Mouse (Mus musculus) mouse trophoblast stem cell (cell line): ENCODE results near the gene Fmnl3.

Experiments
- in situ Hi-C, 2 experiments: fragments of 300-500 bp; cut with MseI, MboI; formaldehyde crosslinking; loops; 2 replicates in 1 of 2; 3 replicates in 1 of 2; pipeline ENCODE4 v1.15.1; 2025

Gene Fmnl3

GRCm38 (mm10) chr15:99343414-99344147 lies 26.7 kb downstream of the Fmnl3 start:
- in situ Hi-C loops, result no loop called here

GRCm38 (mm10) chr15:99342194-99342981 lies 27.9 kb downstream of the Fmnl3 start:
- in situ Hi-C loops, result no loop called here

- in situ Hi-C loops, result no loop called here
Measured at GRCm38 (mm10) chr15:99341102-99341501, 29.2 kb downstream of the Fmnl3 start.

GRCm38 (mm10) chr15:99339669-99340068 lies 30.6 kb downstream of the Fmnl3 start:
- in situ Hi-C loops, result no loop called here

- in situ Hi-C loops, result no loop called here
Measured at GRCm38 (mm10) chr15:99338916-99339315, 31.4 kb downstream of the Fmnl3 start.

GRCm38 (mm10) chr15:99335801-99336320 lies 34.4 kb downstream of the Fmnl3 start:
- in situ Hi-C loops, result no loop called here

GRCm38 (mm10) chr15:99334500-99334899 lies 35.8 kb downstream of the Fmnl3 start:
- in situ Hi-C loops, result no loop called here

- in situ Hi-C loops, result no loop called here
Measured at GRCm38 (mm10) chr15:99333676-99334065, 36.6 kb downstream of the Fmnl3 start.

GRCm38 (mm10) chr15:99332921-99333675 lies 37.2 kb downstream of the Fmnl3 start:
- in situ Hi-C loops, result no loop called here

- in situ Hi-C loops, result no loop called here
Measured at GRCm38 (mm10) chr15:99332111-99332510, 38.2 kb downstream of the Fmnl3 start.

GRCm38 (mm10) chr15:99331341-99331740 lies 38.9 kb downstream of the Fmnl3 start:
- in situ Hi-C loops, result no loop called here

GRCm38 (mm10) chr15:99330324-99330723 lies 40.0 kb downstream of the Fmnl3 start:
- in situ Hi-C loops, result no loop called here

GRCm38 (mm10) chr15:99328011-99328410 lies 42.3 kb downstream of the Fmnl3 start:
- in situ Hi-C loops, result loop anchor here in 1 of 2 experiments (5.0 kb wide), 1 partner anchor 49 kb away; no protein-coding TSS in a partner anchor

GRCm38 (mm10) chr15:99326959-99327358 lies 43.3 kb downstream of the Fmnl3 start:
- in situ Hi-C loops, result loop anchor here in 1 of 2 experiments (5.0 kb wide), 1 partner anchor 50 kb away; no protein-coding TSS in a partner anchor

GRCm38 (mm10) chr15:99326407-99326806 lies 43.9 kb downstream of the Fmnl3 start:
- in situ Hi-C loops, result loop anchor here in 1 of 2 experiments (5.0 kb wide), 1 partner anchor 51 kb away; no protein-coding TSS in a partner anchor

- in situ Hi-C loops, result loop anchor here in 1 of 2 experiments (5.0 kb wide), 1 partner anchor 52 kb away; no protein-coding TSS in a partner anchor
Measured at GRCm38 (mm10) chr15:99325598-99325997, 44.7 kb downstream of the Fmnl3 start.

GRCm38 (mm10) chr15:99324151-99324550 lies 46.1 kb downstream of the Fmnl3 start:
- in situ Hi-C loops, result no loop called here

GRCm38 (mm10) chr15:99320978-99321377 lies 49.3 kb downstream of the Fmnl3 start:
- in situ Hi-C loops, result no loop called here

- in situ Hi-C loops, result no loop called here
Measured at GRCm38 (mm10) chr15:99320168-99320674, 50.1 kb downstream of the Fmnl3 start.

- in situ Hi-C loops, result loop anchor here in 1 of 2 experiments (5.0 kb wide), 1 partner anchor 58 kb away; no protein-coding TSS in a partner anchor
Measured at GRCm38 (mm10) chr15:99319411-99319871, 50.8 kb downstream of the Fmnl3 start.

GRCm38 (mm10) chr15:99318861-99319410 lies 51.3 kb downstream of the Fmnl3 start:
- in situ Hi-C loops, result loop anchor here in 1 of 2 experiments (5.0 kb wide), 1 partner anchor 58 kb away; no protein-coding TSS in a partner anchor
